Mouse (Mus musculus) liver, embryonic 14.5 days (tissue): ENCODE results near the gene Fam198a. TPM values are rescaled to one million over a fixed set of nuclear protein-coding genes. Genes with fewer than 3 reads are reported as not detected.

Source experiments
- ATAC-seq: fragments of 200-750 bp; cut with Nextera tagmentation; 2 replicates; pipeline ENCODE4 v1.8.0; 2017; ENCODE audit warnings: moderate number of reproducible peaks, mild to moderate bottlenecking, moderate library complexity; ENCODE audit not compliant: insufficient read depth
- DNase-seq, 3 experiments: peaks; one replicate each; pipeline ENCODE4 v3.0.0-alpha.2; 2012 to 2013; ENCODE audit warnings: low read depth in 3 of 3, low spot score in 3 of 3
- H3K27ac ChIP-seq: fragments of 300-500 bp; sonication (generic); 2 replicates; pipeline ENCODE4 v1.5.1; 2014; ENCODE audit warnings: moderate library complexity, mild to moderate bottlenecking, control low read depth, inconsistent platforms
- H3K27me3 ChIP-seq: fragments of 300-500 bp; sonication (generic); 2 replicates; pipeline ENCODE4 v1.6.1; 2014; ENCODE audit warnings: mild to moderate bottlenecking, low read length, moderate library complexity; ENCODE audit not compliant: control insufficient read depth, insufficient read depth
- H3K36me3 ChIP-seq: fragments of 300-500 bp; sonication (generic); replicated peaks from 2 replicates; pipeline ENCODE4 v1.6.1; 2014; ENCODE audit warnings: low read depth; ENCODE audit not compliant: control insufficient read depth, insufficient read depth
- H3K4me1 ChIP-seq, 2 experiments: fragments of 200-500 bp in 1 of 2; fragments of 300-500 bp in 1 of 2; sonication (generic) in 1 of 2; replicated peaks; 2 replicates each; pipeline ENCODE4 v1.6.1; 2012 to 2014; ENCODE audit warnings: antibody characterized with exemption in 1 of 2, inconsistent platforms in 1 of 2, low read length in 1 of 2; ENCODE audit not compliant: control insufficient read depth in 2 of 2, insufficient read depth in 2 of 2
- H3K4me2 ChIP-seq: fragments of 300-500 bp; sonication (generic); 2 replicates; pipeline ENCODE4 v1.6.1; 2014; ENCODE audit warnings: low read depth, mild to moderate bottlenecking, control low read depth, moderate library complexity
- H3K4me3 ChIP-seq, 2 experiments: fragments of 200-500 bp in 1 of 2; fragments of 300-500 bp in 1 of 2; sonication (generic) in 1 of 2; 2 replicates each; pipeline ENCODE4 v1.5.1; 2012 to 2014; ENCODE audit warnings: low read depth in 2 of 2, low read length in 2 of 2, mild to moderate bottlenecking in 2 of 2, control low read depth in 1 of 2, inconsistent platforms in 1 of 2, moderate library complexity in 1 of 2; ENCODE audit not compliant: insufficient read depth in 1 of 2
- H3K9ac ChIP-seq: fragments of 300-500 bp; sonication (generic); replicated peaks from 2 replicates; pipeline ENCODE4 v1.6.1; 2014; ENCODE audit warnings: mild to moderate bottlenecking, control low read depth, moderate library complexity
- H3K9me3 ChIP-seq: fragments of 300-500 bp; sonication (generic); 2 replicates; pipeline ENCODE4 v1.6.1; 2016; ENCODE audit warnings: low read length, mixed read lengths; ENCODE audit not compliant: control insufficient read depth
- CTCF ChIP-seq: IDR thresholded peaks from 2 replicates; pipeline ENCODE4 v1.5.1; 2016; ENCODE audit warnings: antibody characterized with exemption, low read depth, control low read depth
- EP300 ChIP-seq: IDR thresholded peaks from 2 replicates; pipeline ENCODE4 v1.6.1; 2016; ENCODE audit warnings: antibody characterized with exemption, low read depth
- WGBS: fragments of 180-500 bp; shearing (Covaris S2); extraction: QIAGEN DNeasy Blood & Tissue Kit; methylation state at CpG from one replicate; pipeline ENCODE4 v1.1.7; 2014; ENCODE audit not compliant: insufficient replicate concordance; 5-methylcytosine and 5-hydroxymethylcytosine counted together
- polyA plus RNA-seq, 2 experiments: library from polyadenylated mRNA; depleted of rRNA in 1 of 2; stranded (reverse) in 1 of 2; unstranded in 1 of 2; fragments of >200 nt; fragmentation: Nextera tagmentation in 1 of 2; extraction: Ambion mirVana in 1 of 2; gene quantifications; 2 replicates each; pipeline versions ENCODE4 v1.2.1 to v1.2.3; 2012 to 2014

The Fam198a gene
- polyA plus RNA-seq, 2 experiments: 0.08 to 0.10 TPM

GRCm38 (mm10) chr9:122006175-122006574 lies 55.4 kb downstream of the Fam198a start:
- no peaks in the 10 kb centered on the region for H3K9me3 ChIP-seq
- no peaks in the 10 kb centered on the region for H3K4me1 ChIP-seq
- DNase-seq: no peak
- no peak for TF ChIP-seq CTCF
- H3K9ac ChIP-seq: no peak overlapping the region
- no peaks in the 10 kb centered on the region for H3K27me3 ChIP-seq
- H3K4me3 ChIP-seq: no peak overlapping the region
- no peak overlapping the region for H3K4me2 ChIP-seq
- 72% methylated on average over 2 of the region's 2 CpGs for WGBS
- no peak for ATAC-seq
- H3K36me3 ChIP-seq: no peaks in the 10 kb centered on the region
- H3K27ac ChIP-seq: no peak overlapping the region

- no peaks in the 10 kb centered on the region for H3K36me3 ChIP-seq
- H3K9ac ChIP-seq: no peak overlapping the region
- H3K4me1 ChIP-seq: no peaks in the 10 kb centered on the region
- no peak for TF ChIP-seq CTCF
- no peak for TF ChIP-seq EP300
- DNase-seq: no peak
- H3K27ac ChIP-seq: no peak overlapping the region
- H3K9me3 ChIP-seq: no peaks in the 10 kb centered on the region
- H3K4me2 ChIP-seq: no peak overlapping the region
- WGBS: 8% methylated on average over 7 of the region's 7 CpGs
- ATAC-seq: no peak
- no peaks in the 10 kb centered on the region for H3K27me3 ChIP-seq
- H3K4me3 ChIP-seq: no peak overlapping the region
These were observed 55.8 kb downstream of the Fam198a start for GRCm38 (mm10) chr9:122006609-122007008.

- WGBS: 32% methylated on average over 2 of the region's 2 CpGs
- Histone ChIP-seq H3K9ac (no peak overlapping the region), H3K4me2 (no peak overlapping the region)
These were observed 58.1 kb downstream of the Fam198a start for GRCm38 (mm10) chr9:122008876-122009275.

GRCm38 (mm10) chr9:122010751-122011150 lies 60.0 kb downstream of the Fam198a start:
- H3K36me3 ChIP-seq: no peaks in the 10 kb centered on the region
- no peak overlapping the region for H3K27ac ChIP-seq
- no peak for ATAC-seq
- no peaks in the 10 kb centered on the region for H3K4me1 ChIP-seq
- no peak for DNase-seq
- TF ChIP-seq EP300: no peak
- TF ChIP-seq CTCF: no peak
- WGBS: 64% methylated on average over 2 of the region's 2 CpGs
- H3K9me3 ChIP-seq: no peaks in the 10 kb centered on the region
- H3K4me3 ChIP-seq: no peak overlapping the region
- H3K9ac ChIP-seq: no peak overlapping the region
- H3K27me3 ChIP-seq: no peaks in the 10 kb centered on the region
- H3K4me2 ChIP-seq: no peak overlapping the region

More at GRCm38 (mm10) chr9:122008876-122009275, 58.1 kb downstream of the Fam198a start:
- no peak for DNase-seq
- no peaks in the 10 kb centered on the region for H3K27me3 ChIP-seq
- TF ChIP-seq EP300 (no peak), CTCF (no peak)
- H3K9me3 ChIP-seq: no peaks in the 10 kb centered on the region
- no peaks in the 10 kb centered on the region for H3K4me1 ChIP-seq
- no peaks in the 10 kb centered on the region for H3K36me3 ChIP-seq
- no peak for ATAC-seq
- no peak overlapping the region for H3K4me3 ChIP-seq
- no peak overlapping the region for H3K27ac ChIP-seq

GRCm38 (mm10) chr9:122012816-122013215 lies 62.0 kb downstream of the Fam198a start:
- H3K4me3 ChIP-seq: no peak overlapping the region
- no peaks in the 10 kb centered on the region for H3K27me3 ChIP-seq
- no peak overlapping the region for H3K4me2 ChIP-seq
- H3K4me1 ChIP-seq: no peaks in the 10 kb centered on the region
- no peak for DNase-seq
- H3K9me3 ChIP-seq: no peaks in the 10 kb centered on the region
- H3K9ac ChIP-seq: no peak overlapping the region
- no peak for ATAC-seq
- no peak for TF ChIP-seq CTCF
- no peak for TF ChIP-seq EP300
- H3K27ac ChIP-seq: no peak overlapping the region
- WGBS: 56% methylated on average over 2 of the region's 2 CpGs
- H3K36me3 ChIP-seq: no peaks in the 10 kb centered on the region
